Mouse (Mus musculus) MEL (cell line): Measurements from ENCODE around the gene Radil. TPM values are rescaled to one million over a fixed set of nuclear protein-coding genes. Genes with fewer than 3 reads are reported as not detected.
A peak's percentile ranks its signal among the peaks of the same experiment; 100 is the strongest.

ENCODE experiments used
- DNase-seq: peaks from one replicate; pipeline ENCODE4 v3.0.0; 2011; ENCODE audit warnings: low read depth, low spot score
- H3K27ac ChIP-seq: 2 replicates; pipeline ENCODE4 v1.5.1; 2012; ENCODE audit warnings: low read depth, mild to moderate bottlenecking, control low read depth, low read length, moderate library complexity; ENCODE audit not compliant: control insufficient read depth
- H3K27me3 ChIP-seq, 2 experiments: fragments of 150-350 bp in 1 of 2; sonication (generic) in 1 of 2; 2 replicates each; pipeline ENCODE4 v1.6.1; 2012; ENCODE audit warnings: low read length in 2 of 2, mild to moderate bottlenecking in 2 of 2, improper control_type of control experiment in 1 of 2, moderate library complexity in 1 of 2; ENCODE audit not compliant: insufficient read depth in 2 of 2, control insufficient read depth in 1 of 2
- H3K36me3 ChIP-seq, 2 experiments: 2 replicates each; pipeline ENCODE4 v1.6.1; 2012 to 2014; ENCODE audit warnings: low read length in 2 of 2, improper control_type of control experiment in 1 of 2, inconsistent platforms in 1 of 2, mild to moderate bottlenecking in 1 of 2; ENCODE audit not compliant: insufficient read depth in 2 of 2, control insufficient read depth in 1 of 2
- H3K4me1 ChIP-seq, 2 experiments: fragments of 150-350 bp in 1 of 2; sonication (generic) in 1 of 2; 2 replicates each; pipeline ENCODE4 v1.6.1; 2012; ENCODE audit warnings: low read length in 2 of 2, improper control_type of control experiment in 1 of 2, mild to moderate bottlenecking in 1 of 2; ENCODE audit not compliant: insufficient read depth in 2 of 2, control insufficient read depth in 1 of 2
- H3K4me3 ChIP-seq, 2 experiments: fragments of 150-350 bp in 1 of 2; sonication (generic) in 1 of 2; 2 replicates each; pipeline ENCODE4 v1.5.1; 2012; ENCODE audit warnings: low read depth in 2 of 2, low read length in 2 of 2, mild to moderate bottlenecking in 2 of 2, moderate library complexity in 2 of 2, control low read depth in 1 of 2, improper control_type of control experiment in 1 of 2; ENCODE audit not compliant: control insufficient read depth in 1 of 2, insufficient read depth in 1 of 2
- H3K79me2 ChIP-seq: 2 replicates; pipeline ENCODE4 v1.6.1; 2012; ENCODE audit warnings: mild to moderate bottlenecking, low read length, moderate library complexity; ENCODE audit not compliant: control insufficient read depth, poor library complexity, insufficient read depth
- H3K9ac ChIP-seq: 2 replicates; pipeline ENCODE4 v1.6.1; 2012; ENCODE audit warnings: low read depth, mild to moderate bottlenecking, control low read depth, low read length, moderate library complexity; ENCODE audit not compliant: control insufficient read depth, poor library complexity, severe bottlenecking
- H3K9me3 ChIP-seq: fragments of 150-350 bp; sonication (generic); replicated peaks from 2 replicates; pipeline ENCODE4 v1.6.1; 2012; ENCODE audit warnings: mild to moderate bottlenecking, low read length, improper control_type of control experiment, moderate library complexity; ENCODE audit not compliant: insufficient read depth
- CHD2 ChIP-seq: IDR thresholded peaks from 2 replicates; pipeline ENCODE4 v1.6.1; 2011; ENCODE audit warnings: low read length, improper control_type of control experiment
- CTCF ChIP-seq, 3 experiments: IDR thresholded peaks in 2 of 3; conservative IDR thresholded peaks in 1 of 3; 2 replicates each; pipeline ENCODE4 v1.5.1; 2011 to 2012; ENCODE audit warnings: low read length in 3 of 3, low read depth in 2 of 3, mild to moderate bottlenecking in 2 of 3, improper control_type of control experiment in 1 of 3, inconsistent platforms in 1 of 3, mixed read lengths in 1 of 3, moderate library complexity in 1 of 3; ENCODE audit not compliant: control insufficient read depth in 1 of 3, insufficient read depth in 1 of 3, poor library complexity in 1 of 3, severe bottlenecking in 1 of 3
- E2F4 ChIP-seq: IDR thresholded peaks from 2 replicates; pipeline ENCODE4 v1.6.1; 2011; ENCODE audit warnings: low read depth, low read length, improper control_type of control experiment, borderline replicate concordance
- ELF1 ChIP-seq: IDR thresholded peaks from 2 replicates; pipeline ENCODE4 v1.6.1; 2014; ENCODE audit warnings: low read depth, mild to moderate bottlenecking, inconsistent platforms, low read length, improper control_type of control experiment, moderate library complexity
- GABPA ChIP-seq: IDR thresholded peaks from 2 replicates; pipeline ENCODE4 v1.6.1; 2012; ENCODE audit warnings: low read depth, mild to moderate bottlenecking, inconsistent platforms, low read length, improper control_type of control experiment, moderate library complexity
- GATA1 ChIP-seq: IDR thresholded peaks from 2 replicates; pipeline ENCODE4 v1.6.1; 2011; ENCODE audit warnings: low read depth, low read length, improper control_type of control experiment
- HCFC1 ChIP-seq: IDR thresholded peaks from 2 replicates; pipeline ENCODE4 v1.6.1; 2012; ENCODE audit warnings: low read depth, mild to moderate bottlenecking, inconsistent platforms, low read length, improper control_type of control experiment, moderate library complexity
- JUND ChIP-seq: IDR thresholded peaks from 2 replicates; pipeline ENCODE4 v1.6.1; 2011; ENCODE audit warnings: low read depth, mild to moderate bottlenecking, improper control_type of control experiment, low read length
- MAFK ChIP-seq: IDR thresholded peaks from 2 replicates; pipeline ENCODE4 v1.6.1; 2011; ENCODE audit warnings: low read depth, mild to moderate bottlenecking, low read length, improper control_type of control experiment, borderline replicate concordance
- MAX ChIP-seq: IDR thresholded peaks from 2 replicates; pipeline ENCODE4 v1.6.1; 2011; ENCODE audit warnings: low read length, improper control_type of control experiment
- MAZ ChIP-seq: IDR thresholded peaks from 2 replicates; pipeline ENCODE4 v1.6.1; 2012; ENCODE audit warnings: low read depth, mild to moderate bottlenecking, inconsistent platforms, low read length, improper control_type of control experiment
- MXI1 ChIP-seq: IDR thresholded peaks from 2 replicates; pipeline ENCODE4 v1.6.1; 2011; ENCODE audit warnings: mild to moderate bottlenecking, low read depth, low read length, improper control_type of control experiment
- POLR2AphosphoS5 ChIP-seq: IDR thresholded peaks from 2 replicates; pipeline ENCODE4 v1.6.1; 2012; ENCODE audit warnings: low read depth, borderline replicate concordance, mild to moderate bottlenecking, inconsistent platforms, low read length, moderate library complexity, mixed read lengths
- RAD21 ChIP-seq: IDR thresholded peaks from 2 replicates; pipeline ENCODE4 v1.6.1; 2011; ENCODE audit warnings: mild to moderate bottlenecking, low read depth, low read length, improper control_type of control experiment
- RCOR1 ChIP-seq: IDR thresholded peaks from 2 replicates; pipeline ENCODE4 v1.6.1; 2012; ENCODE audit warnings: low read depth, mild to moderate bottlenecking, inconsistent platforms, low read length, improper control_type of control experiment
- SMC3 ChIP-seq: IDR thresholded peaks from 2 replicates; pipeline ENCODE4 v1.6.1; 2011; ENCODE audit warnings: low read depth, low read length, improper control_type of control experiment
- TAL1 ChIP-seq: IDR thresholded peaks from 2 replicates; pipeline ENCODE4 v1.6.1; 2012; ENCODE audit warnings: mild to moderate bottlenecking, inconsistent platforms, low read length, moderate library complexity, mixed read lengths
- UBTF ChIP-seq: IDR thresholded peaks from 2 replicates; pipeline ENCODE4 v1.6.1; 2012; ENCODE audit warnings: low read depth, mild to moderate bottlenecking, inconsistent platforms, low read length, improper control_type of control experiment, moderate library complexity, borderline replicate concordance; ENCODE audit not compliant: insufficient read depth
- USF2 ChIP-seq, 2 experiments: IDR thresholded peaks; 2 replicates each; pipeline ENCODE4 v1.6.1; 2011 to 2012; ENCODE audit warnings: improper control_type of control experiment in 2 of 2, low read length in 2 of 2, borderline replicate concordance in 1 of 2, inconsistent platforms in 1 of 2, low read depth in 1 of 2, mild to moderate bottlenecking in 1 of 2; ENCODE audit not compliant: insufficient read depth in 1 of 2
- ZNF384 ChIP-seq: IDR thresholded peaks from 2 replicates; pipeline ENCODE4 v1.6.1; 2012; ENCODE audit warnings: low read depth, mild to moderate bottlenecking, inconsistent platforms, low read length, improper control_type of control experiment
- polyA plus RNA-seq, 2 experiments: library from polyadenylated mRNA; stranded (reverse) in 1 of 2; unstranded in 1 of 2; fragments of >175 nt in 1 of 2; fragments of >200 nt in 1 of 2; gene quantifications; 2 replicates each; pipeline versions ENCODE4 v1.2.1 to v1.2.4; 2012; ENCODE audit warnings: low replicate concordance in 2 of 2, low read depth in 1 of 2; ENCODE audit not compliant: insufficient read length in 2 of 2, insufficient read depth in 1 of 2, missing spikeins in 1 of 2
- total RNA-seq: library from RNA; depleted of rRNA; stranded (reverse); fragments of 300-350 nt; gene quantifications from 2 replicates; pipeline ENCODE4 v1.2.3, GENCODE M21; 2012

Gene Radil
- total and polyA plus RNA-seq, 3 experiments: 0.07 to 0.27 TPM; not detected in 1

GRCm38 (mm10) chr5:142440451-142441147 is 110.3 kb downstream of the Radil start (continued):
- TF ChIP-seq MXI1 (peak; percentile 98), E2F4 (no peak), JUND (no peak), RAD21 (no peak), UBTF (no peak), GATA1 (no peak), SMC3 (no peak), MAZ (peak; percentile 87; the same call in 1 of the 2 replicates), MAX (peak; percentile 90), ZNF384 (no peak), ELF1 (no peak), MAFK (no peak), POLR2AphosphoS5 (no peak), CTCF (IDR thresholded peaks at IDR 0.05 in 2 of 3, conservative IDR thresholded peaks at IDR 0.05 in 1 of 3; ENCODE audit: control insufficient read depth in 1 of 3, insufficient read depth in 1 of 3, low read depth in 2 of 3, low read length in 3 of 3, poor library complexity in 1 of 3, severe bottlenecking in 1 of 3) (no peak), USF2 (IDR thresholded peaks at IDR 0.05; ENCODE audit: borderline replicate concordance in 1 of 2, insufficient read depth in 1 of 2, low read depth in 1 of 2, low read length in 2 of 2) (no peak), TAL1 (no peak), CHD2 (no peak), RCOR1 (no peak), HCFC1 (0 out of 2 replicates have a peak, but pooled peaks have one; percentile 20), GABPA (no peak)

GRCm38 (mm10) chr5:142439911-142440432 is 110.9 kb downstream of the Radil start:
- H3K27me3 ChIP-seq: no peaks in the 10 kb centered on the region
- H3K4me3 ChIP-seq: peak overlapping the region; percentile 33 to 44; a peak in 3 of 4 replicates
- DNase-seq: peak; percentile 50
- no peaks in the 10 kb centered on the region for H3K9me3 ChIP-seq
- peak overlapping the region; percentile 49 for H3K27ac ChIP-seq
- peaks cover 6% of the 10 kb centered on the region for H3K79me2 ChIP-seq
- peaks cover 0 to 14% of the 10 kb centered on the region in 2 experiments for H3K36me3 ChIP-seq
- H3K4me1 ChIP-seq: peaks cover 0 to 21% of the 10 kb centered on the region in 2 experiments; a peak in 3 of 4 replicates
- no peak for TF ChIP-seq ZNF384
- peak; percentile 66 for TF ChIP-seq GATA1
- peak overlapping the region; percentile 57 for H3K9ac ChIP-seq
